Mouse (Mus musculus) monocyte, adult 5-6 weeks (primary cell): ENCODE measurements at regions not wholly inside any gene's neighbourhood (a gene's known extent, or its start where the extent isn't known, plus 50 kb on each side); places are given as distances from the start of the nearest gene placed in this dataset.

Experiments used
- ATAC-seq: fragments of 153-309, 156-312 bp; replicated peaks from 2 replicates; pipeline ENCODE4 v1.8.0; 2017; ENCODE audit warnings: mild to moderate bottlenecking; ENCODE audit not compliant: low TSS enrichment, insufficient number of reproducible peaks, severe bottlenecking, poor library complexity, low FRiP score

- no peak for ATAC-seq
Measured at GRCm38 (mm10) chr19:56144221-56144620, 142.7 kb upstream of the Habp2 start.

GRCm38 (mm10) chr19:56157120-56157519 lies 129.8 kb upstream of the Habp2 start:
- ATAC-seq: no peak

- ATAC-seq: no peak
Measured at GRCm38 (mm10) chr19:56162156-56162555, 124.8 kb upstream of the Habp2 start.

GRCm38 (mm10) chr19:56169133-56169997 lies 117.6 kb upstream of the Habp2 start:
- ATAC-seq: no peak

GRCm38 (mm10) chr19:56169998-56170274 lies 117.0 kb upstream of the Habp2 start:
- no peak for ATAC-seq

- ATAC-seq: no peak
Measured at GRCm38 (mm10) chr19:56172454-56172853, 114.5 kb upstream of the Habp2 start.

GRCm38 (mm10) chr19:56176059-56176458 lies 110.9 kb upstream of the Habp2 start:
- no peak for ATAC-seq

GRCm38 (mm10) chr19:56177231-56177745 lies 109.6 kb upstream of the Habp2 start:
- no peak for ATAC-seq

GRCm38 (mm10) chr19:56185756-56186155 lies 101.2 kb upstream of the Habp2 start:
- ATAC-seq: no peak

GRCm38 (mm10) chr19:56189185-56189584 lies 97.8 kb upstream of the Habp2 start:
- no peak for ATAC-seq

GRCm38 (mm10) chr19:56190222-56190621 lies 96.7 kb upstream of the Habp2 start:
- no peak for ATAC-seq

GRCm38 (mm10) chr19:56198474-56199236 lies 88.3 kb upstream of the Habp2 start:
- no peak for ATAC-seq

GRCm38 (mm10) chr19:56199401-56200150 lies 87.4 kb upstream of the Habp2 start:
- no peak for ATAC-seq

- no peak; the same call in 1 of the 2 replicates for ATAC-seq
Measured at GRCm38 (mm10) chr19:56201007-56201682, 85.8 kb upstream of the Habp2 start.

- ATAC-seq: no peak
Measured at GRCm38 (mm10) chr19:56201738-56202480, 85.0 kb upstream of the Habp2 start.

GRCm38 (mm10) chr19:56202481-56203130 lies 84.3 kb upstream of the Habp2 start:
- no peak for ATAC-seq

- ATAC-seq: no peak
Measured at GRCm38 (mm10) chr19:56218536-56218935, 68.4 kb upstream of the Habp2 start.
